ENCODE assay signal across 8 mouse cellular contexts in the genomic region with DNA sequence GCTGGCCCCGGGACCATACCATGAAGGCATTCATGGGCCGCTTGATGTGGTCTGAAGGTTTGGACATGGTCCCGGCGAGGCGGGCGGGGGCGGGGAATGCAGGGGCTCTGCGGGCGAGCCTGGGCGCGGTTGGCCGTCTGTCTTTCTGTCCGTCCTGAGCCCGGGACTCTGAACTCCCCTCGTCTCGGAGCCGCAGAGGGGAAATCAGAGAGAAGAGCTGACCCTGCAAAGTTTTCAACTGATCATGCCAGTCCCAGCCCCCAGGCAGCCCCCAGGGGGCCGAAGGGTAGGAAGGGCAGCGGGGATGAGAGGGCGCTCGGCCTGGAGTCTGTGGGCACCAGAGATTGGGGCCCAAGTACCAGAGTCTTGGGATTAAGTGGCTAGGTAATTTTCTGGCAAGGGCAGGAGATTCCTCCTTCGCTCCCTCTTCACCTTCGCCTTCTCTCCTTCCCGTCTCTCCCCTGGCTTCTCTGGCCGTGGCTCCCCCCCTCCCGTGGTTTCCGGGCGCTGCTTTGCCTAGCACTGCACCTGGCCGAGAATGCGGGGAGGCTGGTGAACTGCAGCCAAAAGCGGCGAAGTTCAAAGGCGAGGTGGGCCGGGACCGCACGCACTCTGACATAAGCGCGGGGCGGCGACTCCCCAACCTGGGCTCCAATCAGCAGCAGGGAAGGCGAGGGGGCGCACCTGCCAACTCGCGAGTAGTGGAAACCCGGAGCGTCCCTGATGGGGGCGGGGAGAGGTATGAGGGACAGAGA. TPM values are rescaled to one million over a fixed set of nuclear protein-coding genes. Genes with fewer than 3 reads are reported as not detected.
DNase-seq lines count a peak whose midpoint lies in the region; ATAC-seq and TF ChIP-seq lines count a peak whose summit lies in the region.

A gene (minus strand): TSS at position 553 of the 755 bp plus-strand sequence.

- peak within 1 kb of the TSS; percentile 35 for H3K4me3 ChIP-seq in heart, postnatal 0 days (ENCODE audit: low read depth, low read length)
- peak within 1 kb of the TSS; percentile 23 for H3K4me3 ChIP-seq in forebrain, embryonic 11.5 days (ENCODE audit: low read depth, low read length)
- no peak within 1 kb of the TSS for H3K4me3 ChIP-seq in liver, embryonic 15.5 days (replicated peaks)
- H3K4me3 ChIP-seq in stomach, embryonic 15.5 days (replicated peaks), result peak within 1 kb of the TSS; percentile 21

- no peak for TF ChIP-seq EP300 in heart, postnatal 0 days (IDR thresholded peaks at IDR 0.05; ENCODE audit: low read depth)

- no peak within 1 kb of the TSS for H3K27ac ChIP-seq in heart, postnatal 0 days (ENCODE audit: low read depth)
- H3K27ac ChIP-seq in forebrain, embryonic 11.5 days (ENCODE audit: low read depth, low read length), result no peak within 1 kb of the TSS
- no peak within 1 kb of the TSS for H3K27ac ChIP-seq in liver, embryonic 15.5 days (replicated peaks)
- no peak within 1 kb of the TSS for H3K27ac ChIP-seq in stomach, embryonic 15.5 days

- peak within 1 kb of the TSS; percentile 40 for H3K4me2 ChIP-seq in heart, postnatal 0 days (ENCODE audit: low read depth, low read length)
- H3K4me2 ChIP-seq in forebrain, embryonic 11.5 days (ENCODE audit: low read depth, low read length, severe bottlenecking), result peak within 1 kb of the TSS; percentile 40
- H3K4me2 ChIP-seq in liver, embryonic 15.5 days, result peak within 1 kb of the TSS; percentile 20; the same call in 1 of the 2 replicates
- H3K4me2 ChIP-seq in stomach, embryonic 15.5 days, result peak within 1 kb of the TSS; percentile 41

- no peaks in the 10 kb centered on the region for H3K4me1 ChIP-seq in heart, postnatal 0 days (ENCODE audit: control insufficient read depth, insufficient read depth)
- peaks cover 24% of the 10 kb centered on the region for H3K4me1 ChIP-seq in forebrain, embryonic 11.5 days (replicated peaks; ENCODE audit: control insufficient read depth, insufficient read depth, low read length)
- H3K4me1 ChIP-seq in liver, embryonic 15.5 days (replicated peaks), result no peaks in the 10 kb centered on the region
- peaks cover 19% of the 10 kb centered on the region for H3K4me1 ChIP-seq in stomach, embryonic 15.5 days

- 3% methylated on average over 47 of the region's 47 CpGs for WGBS in heart, postnatal 0 days
- WGBS in forebrain, embryonic 11.5 days, result 1% methylated on average over 47 of the region's 47 CpGs
- 2% methylated on average over 47 of the region's 47 CpGs for WGBS in liver, embryonic 15.5 days (ENCODE audit: insufficient replicate concordance)
- under 1% methylated on average over 47 of the region's 47 CpGs for WGBS in stomach, embryonic 15.5 days

- intact Hi-C loops in heart, postnatal 36 days (cut with DNase I), result no loop called here

- ATAC-seq in heart, postnatal 0 days (ENCODE audit: insufficient read depth, low read depth), result no peak
- 0 out of 2 replicates have a peak, but pooled peaks have one; percentile 6 for ATAC-seq in forebrain, embryonic 11.5 days (replicated peaks; ENCODE audit: low FRiP score)
- no peak for ATAC-seq in liver, embryonic 15.5 days (ENCODE audit: insufficient read depth)
- ATAC-seq in stomach, embryonic 15.5 days (ENCODE audit: insufficient read depth, low FRiP score, low read depth), result 0 out of 2 replicates have a peak, but pooled peaks have one; percentile 34

- no peaks in the 10 kb centered on the region for H3K9me3 ChIP-seq in heart, postnatal 0 days (replicated peaks; ENCODE audit: control insufficient read depth, low read length)
- H3K9me3 ChIP-seq in forebrain, embryonic 11.5 days (ENCODE audit: control insufficient read depth, low read length), result no peaks in the 10 kb centered on the region
- no peaks in the 10 kb centered on the region for H3K9me3 ChIP-seq in liver, embryonic 15.5 days (replicated peaks)
- H3K9me3 ChIP-seq in stomach, embryonic 15.5 days, result no peaks in the 10 kb centered on the region

- peaks cover 99% of the 10 kb centered on the region for H3K27me3 ChIP-seq in heart, postnatal 0 days (ENCODE audit: control insufficient read depth, insufficient read depth, low read length)
- peaks cover 91% of the 10 kb centered on the region for H3K27me3 ChIP-seq in forebrain, embryonic 11.5 days (ENCODE audit: control insufficient read depth, insufficient read depth, low read length)
- H3K27me3 ChIP-seq in liver, embryonic 15.5 days, result peaks cover 95% of the 10 kb centered on the region
- H3K27me3 ChIP-seq in stomach, embryonic 15.5 days (replicated peaks), result peaks cover 95% of the 10 kb centered on the region

- no peak for TF ChIP-seq CTCF in heart, postnatal 0 days (IDR thresholded peaks at IDR 0.05; ENCODE audit: low read depth)

- no peaks in the 10 kb centered on the region for H3K36me3 ChIP-seq in heart, postnatal 0 days (replicated peaks; ENCODE audit: control insufficient read depth, insufficient read depth, low read length)
- no peaks in the 10 kb centered on the region for H3K36me3 ChIP-seq in forebrain, embryonic 11.5 days (ENCODE audit: control insufficient read depth, insufficient read depth, low read length)
- H3K36me3 ChIP-seq in liver, embryonic 15.5 days (replicated peaks), result no peaks in the 10 kb centered on the region
- H3K36me3 ChIP-seq in stomach, embryonic 15.5 days, result no peaks in the 10 kb centered on the region

- H3K9ac ChIP-seq in heart, postnatal 0 days (replicated peaks; ENCODE audit: low read depth, low read length), result no peak within 1 kb of the TSS
- H3K9ac ChIP-seq in forebrain, embryonic 11.5 days (ENCODE audit: low read length), result no peak within 1 kb of the TSS; the same call in 1 of the 2 replicates
- H3K9ac ChIP-seq in liver, embryonic 15.5 days, result no peak within 1 kb of the TSS
- no peak within 1 kb of the TSS for H3K9ac ChIP-seq in stomach, embryonic 15.5 days

- no peak for DNase-seq in heart, postnatal 0 days (ENCODE audit: low spot score)
- DNase-seq in heart, postnatal 36 days, result no peak
- peak; percentile 73 for DNase-seq in forebrain, embryonic 11.5 days (ENCODE audit: low spot score)
- DNase-seq in adipocyte (ENCODE audit: low spot score), result no peak
- DNase-seq in ovary, postnatal 10 days (ENCODE audit: low spot score), result no peak
- no peak for DNase-seq in right cerebral cortex, adult 18-20 months

RNA-seq across cellular contexts. Expression of the gene that starts here (rescaled TPM):
- not detected in 2 replicates for total RNA-seq in heart, postnatal 0 days (2014; rRNA removed; ENCODE audit: low replicate concordance)
- polyA plus RNA-seq in heart, postnatal 0 days (2015; fragmentation: Nextera tagmentation; extraction: Ambion mirVana), result not detected in 2 replicates
- total RNA-seq in heart, postnatal 36 days (2021), result not detected
- 0.77 and 1.9 TPM in 2 replicates for polyA plus RNA-seq in forebrain, embryonic 11.5 days (2014; fragmentation: Nextera tagmentation; extraction: Ambion mirVana)
- polyA plus RNA-seq in liver, embryonic 15.5 days (2015; fragmentation: Nextera tagmentation; extraction: Ambion mirVana), result not detected in 2 replicates
- polyA plus RNA-seq in stomach, embryonic 15.5 days (2015; fragmentation: Nextera tagmentation; extraction: Ambion mirVana), result 0.08 TPM in 1 of 2 replicates, not detected in the other

Comparison
In these comparisons a context has a peak if more than half of its experiments do, and no peak if none do; other contexts are left out.
1. Peak in ATAC-seq, H3K4me3 ChIP-seq and H3K4me2 ChIP-seq in stomach, embryonic 15.5 days; RNA of the gene not detected or under 1 TPM.